Mouse (Mus musculus) liver, embryonic 11.5 days (tissue): ENCODE results near the gene Galnt16. TPM values are rescaled to one million over a fixed set of nuclear protein-coding genes. Genes with fewer than 3 reads are reported as not detected.

Source experiments
- ATAC-seq: fragments of 200-750 bp; cut with Nextera tagmentation; replicated peaks from 2 replicates; pipeline ENCODE4 v1.8.0; 2017; ENCODE audit warnings: moderate number of reproducible peaks, mild to moderate bottlenecking, moderate TSS enrichment, moderate library complexity; ENCODE audit not compliant: low FRiP score
- DNase-seq: peaks from one replicate; pipeline ENCODE4 v3.0.0-alpha.2; 2017; ENCODE audit warnings: low spot score
- H3K27ac ChIP-seq: fragments of 300-500 bp; sonication (generic); 2 replicates; pipeline ENCODE4 v1.5.1; 2014; ENCODE audit warnings: mild to moderate bottlenecking, low read depth, low read length, control low read depth
- H3K27me3 ChIP-seq: fragments of 300-500 bp; sonication (generic); replicated peaks from 2 replicates; pipeline ENCODE4 v1.6.1; 2014; ENCODE audit warnings: low read length, mixed read lengths; ENCODE audit not compliant: control insufficient read depth, insufficient read depth
- H3K36me3 ChIP-seq: fragments of 300-500 bp; sonication (generic); 2 replicates; pipeline ENCODE4 v1.6.1; 2014; ENCODE audit warnings: mild to moderate bottlenecking, low read length, moderate library complexity, mixed read lengths; ENCODE audit not compliant: control insufficient read depth, insufficient read depth
- H3K4me1 ChIP-seq: fragments of 300-500 bp; sonication (generic); replicated peaks from 2 replicates; pipeline ENCODE4 v1.6.1; 2014; ENCODE audit warnings: low read length, mixed read lengths; ENCODE audit not compliant: control insufficient read depth, insufficient read depth
- H3K4me2 ChIP-seq: fragments of 300-500 bp; sonication (generic); 2 replicates; pipeline ENCODE4 v1.6.1; 2014; ENCODE audit warnings: mild to moderate bottlenecking, control low read depth, moderate library complexity
- H3K4me3 ChIP-seq: fragments of 300-500 bp; sonication (generic); 2 replicates; pipeline ENCODE4 v1.5.1; 2014; ENCODE audit warnings: low read depth, low read length, control low read depth
- H3K9ac ChIP-seq: fragments of 300-500 bp; sonication (generic); 2 replicates; pipeline ENCODE4 v1.6.1; 2014; ENCODE audit warnings: low read depth, low read length, control low read depth
- H3K9me3 ChIP-seq: fragments of 300-500 bp; sonication (generic); 2 replicates; pipeline ENCODE4 v1.6.1; 2016; ENCODE audit warnings: low read length, inconsistent platforms, mixed read lengths; ENCODE audit not compliant: control insufficient read depth
- WGBS: fragments of 180-500 bp; shearing (Covaris S2); extraction: QIAGEN DNeasy Blood & Tissue Kit; methylation state at CpG from one replicate; pipeline ENCODE4 v1.1.7; 2014; 5-methylcytosine and 5-hydroxymethylcytosine counted together
- polyA plus RNA-seq: library from polyadenylated mRNA; unstranded; fragments of >200 nt; fragmentation: Nextera tagmentation; extraction: Ambion mirVana; gene quantifications from 2 replicates; pipeline ENCODE4 v1.2.1, GENCODE M21; 2014

Galnt16 gene
- polyA plus RNA-seq, 1 experiment from 2014 or later = 0.92 TPM

DNA sequence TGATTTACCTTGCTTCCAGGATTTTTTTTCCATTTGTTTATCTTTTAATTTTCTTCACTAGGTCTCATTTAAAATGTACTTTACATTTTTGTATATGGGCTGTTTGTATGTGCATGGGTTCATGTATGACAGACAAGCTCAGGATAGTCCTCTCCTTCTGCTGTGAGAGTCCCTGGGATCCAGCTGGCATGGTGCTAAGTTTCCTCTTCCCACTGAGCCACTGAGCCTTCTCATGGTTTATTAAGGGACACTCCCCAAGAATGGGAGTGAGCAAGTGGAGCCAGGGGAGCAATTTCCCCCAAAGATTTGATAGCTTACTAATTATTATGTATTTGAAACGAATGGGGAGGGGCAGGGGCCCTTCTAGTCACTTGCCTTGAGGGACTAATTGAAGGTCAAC lies 17.6 kb upstream of the Galnt16 start:
- Histone ChIP-seq H3K9ac (no peak overlapping the region), H3K9me3 (no peaks in the 10 kb centered on the region), H3K27ac (no peak overlapping the region), H3K4me2 (no peak overlapping the region), H3K36me3 (no peaks in the 10 kb centered on the region), H3K4me1 (no peaks in the 10 kb centered on the region), H3K4me3 (no peak overlapping the region), H3K27me3 (no peaks in the 10 kb centered on the region)
- ATAC-seq (no peak), DNase-seq (no peak)
- 53% methylated on average over 1 of the region's 1 CpGs for WGBS

DNA sequence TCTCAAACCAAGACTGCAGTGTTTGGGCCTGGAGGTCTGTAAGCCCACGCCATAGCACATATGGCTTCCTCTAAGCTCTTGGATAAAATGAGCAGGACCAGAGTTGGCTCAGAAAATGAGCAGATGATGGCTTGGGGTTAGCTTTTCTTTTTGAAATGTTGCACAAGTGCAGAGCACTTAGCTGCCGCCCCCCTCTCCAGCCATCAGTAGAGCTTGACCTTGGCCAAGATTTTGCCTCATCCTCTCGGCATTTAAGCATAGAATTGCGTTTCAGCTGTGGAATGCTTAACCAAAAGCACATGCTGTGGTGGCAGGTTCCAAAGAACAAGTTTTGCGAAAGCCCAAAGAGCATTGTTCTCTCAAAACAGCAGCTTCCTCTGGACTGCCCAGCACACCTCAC lies 13.4 kb upstream of the Galnt16 start:
- Histone ChIP-seq H3K4me2 (no peak overlapping the region), H3K27ac (no peak overlapping the region), H3K36me3 (no peaks in the 10 kb centered on the region), H3K27me3 (no peaks in the 10 kb centered on the region), H3K4me1 (no peaks in the 10 kb centered on the region), H3K9me3 (no peaks in the 10 kb centered on the region), H3K4me3 (no peak overlapping the region), H3K9ac (no peak overlapping the region)
- WGBS = 78% methylated on average over 5 of the region's 5 CpGs
- no peak for ATAC-seq
- DNase-seq = no peak

DNA sequence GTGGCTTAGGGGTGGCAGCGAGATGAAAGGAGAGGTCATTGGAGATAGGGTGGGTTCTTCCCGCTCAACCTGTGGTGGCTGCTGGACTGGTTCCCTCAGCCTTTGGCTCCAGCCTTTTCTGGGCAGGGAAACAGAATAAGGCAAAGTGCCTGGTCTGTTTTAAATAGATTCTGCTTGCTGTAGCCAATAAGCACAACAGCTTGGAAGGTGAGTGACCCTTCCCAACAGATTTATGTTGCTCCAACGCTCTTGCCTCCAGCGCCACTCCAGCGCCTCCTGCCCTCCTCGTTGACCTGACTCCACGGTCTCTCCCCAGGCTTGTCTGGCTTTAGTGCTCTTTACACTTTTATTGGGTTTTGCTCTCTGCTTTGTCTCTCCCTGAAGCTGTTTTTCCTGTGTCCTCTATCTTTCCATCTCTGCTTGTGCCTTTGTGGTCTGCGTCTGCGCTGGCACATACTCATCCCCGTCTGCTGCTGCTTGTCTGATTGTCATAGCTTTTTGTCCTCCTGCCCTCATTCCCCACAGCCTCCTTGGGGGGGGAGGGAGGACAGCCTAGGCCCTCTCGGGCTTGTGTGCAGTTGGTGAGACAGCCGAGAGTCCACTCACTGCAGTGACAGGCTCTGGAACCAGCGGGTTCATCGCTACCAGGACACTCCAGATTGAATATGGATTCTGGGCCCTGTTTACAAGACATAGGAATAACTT lies 10.9 kb upstream of the Galnt16 start:
- ATAC-seq = no peak
- H3K27me3 ChIP-seq = no peaks in the 10 kb centered on the region
- H3K4me1 ChIP-seq = no peaks in the 10 kb centered on the region
- no peak overlapping the region for H3K4me3 ChIP-seq
- no peak overlapping the region for H3K9ac ChIP-seq
- H3K9me3 ChIP-seq = no peaks in the 10 kb centered on the region
- H3K4me2 ChIP-seq = no peak overlapping the region
- H3K27ac ChIP-seq = no peak overlapping the region
- 51% methylated on average over 14 of the region's 14 CpGs for WGBS
- H3K36me3 ChIP-seq = no peaks in the 10 kb centered on the region
- DNase-seq = no peak

DNA sequence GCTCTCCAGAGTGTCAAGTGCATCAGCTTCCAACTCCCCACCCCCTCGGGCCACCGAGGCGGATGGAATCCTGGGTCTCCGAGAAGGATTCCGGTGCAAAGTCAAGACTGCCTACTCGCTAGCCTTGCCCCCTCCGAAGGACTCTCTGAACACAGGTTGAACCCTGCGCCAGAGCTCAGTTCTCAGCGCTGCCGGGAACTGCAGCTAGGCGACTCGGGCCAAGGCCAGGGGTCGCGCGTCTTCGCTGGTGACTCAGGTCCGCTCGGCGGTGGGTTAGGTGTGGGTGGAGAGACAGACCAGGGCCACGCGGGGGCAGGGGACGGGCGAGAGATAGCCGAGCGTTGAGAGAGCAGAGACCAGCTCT lies 298 bp downstream of the Galnt16 start:
- ATAC-seq (no peak), DNase-seq (peak; percentile 48)
- WGBS = 2% methylated on average over 25 of the region's 25 CpGs
- H3K9ac ChIP-seq = no peak overlapping the region
- peaks cover 77% of the 10 kb centered on the region for H3K27me3 ChIP-seq
- H3K4me1 ChIP-seq = peaks cover 4% of the 10 kb centered on the region; the same call in 1 of the 2 replicates
- no peaks in the 10 kb centered on the region for H3K36me3 ChIP-seq
- no peak overlapping the region for H3K27ac ChIP-seq
- peak overlapping the region; percentile 81 for H3K4me2 ChIP-seq
- peak overlapping the region; percentile 57 for H3K4me3 ChIP-seq
- H3K9me3 ChIP-seq = no peaks in the 10 kb centered on the region

DNA sequence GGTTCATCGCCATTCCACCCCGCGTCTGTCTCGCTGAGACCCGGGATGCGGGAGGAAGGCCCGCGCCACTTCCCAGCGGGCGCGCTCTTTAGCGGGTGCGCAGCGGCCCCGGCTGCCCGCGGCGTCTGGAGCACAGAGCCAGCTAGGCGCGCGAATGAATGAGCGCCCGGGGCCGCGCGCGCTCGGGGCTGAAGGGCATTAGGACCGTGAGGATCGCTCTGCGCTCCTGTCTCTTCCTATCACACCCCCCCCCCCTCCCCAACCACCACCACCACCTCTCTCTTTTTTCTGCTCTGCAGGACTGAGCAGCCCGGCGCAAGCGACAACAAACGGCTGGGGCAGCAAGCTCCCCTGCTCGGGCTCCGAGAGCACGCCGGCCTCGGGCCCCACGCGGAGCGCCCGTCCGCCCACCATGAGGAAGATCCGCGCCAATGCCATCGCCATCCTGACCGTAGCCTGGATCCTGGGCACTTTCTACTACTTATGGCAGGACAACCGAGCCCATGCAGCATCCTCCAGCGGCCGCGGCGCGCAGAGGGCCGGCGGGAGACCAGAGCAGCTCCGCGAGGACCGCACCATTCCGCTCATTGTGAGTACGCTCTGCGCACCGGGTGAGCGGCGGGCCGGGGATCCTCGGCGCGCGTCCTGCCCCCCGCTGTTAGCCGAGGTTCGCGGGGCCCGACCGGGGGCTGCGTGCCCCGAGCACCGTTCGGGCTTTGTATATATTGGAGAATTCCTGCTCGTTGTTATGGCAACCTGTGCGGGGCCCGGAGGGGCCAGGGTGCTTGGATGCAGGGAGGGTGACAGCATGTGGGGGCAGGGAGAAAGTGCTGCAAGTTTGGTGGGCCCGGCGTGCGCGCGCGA lies 912 bp downstream of the Galnt16 start:
- peak overlapping the region; percentile 81 for H3K4me2 ChIP-seq
- H3K9me3 ChIP-seq = no peaks in the 10 kb centered on the region
- H3K4me3 ChIP-seq = peak overlapping the region; percentile 57
- H3K27ac ChIP-seq = no peak overlapping the region
- H3K9ac ChIP-seq = peak overlapping the region; percentile 16; the same call in 1 of the 2 replicates
- DNase-seq (peak; percentile 60), ATAC-seq (no peak)
- WGBS = 1% methylated on average over 90 of the region's 90 CpGs
- H3K36me3 ChIP-seq = no peaks in the 10 kb centered on the region
- H3K4me1 ChIP-seq = peaks cover 4% of the 10 kb centered on the region; the same call in 1 of the 2 replicates
- H3K27me3 ChIP-seq = peaks cover 80% of the 10 kb centered on the region

DNA sequence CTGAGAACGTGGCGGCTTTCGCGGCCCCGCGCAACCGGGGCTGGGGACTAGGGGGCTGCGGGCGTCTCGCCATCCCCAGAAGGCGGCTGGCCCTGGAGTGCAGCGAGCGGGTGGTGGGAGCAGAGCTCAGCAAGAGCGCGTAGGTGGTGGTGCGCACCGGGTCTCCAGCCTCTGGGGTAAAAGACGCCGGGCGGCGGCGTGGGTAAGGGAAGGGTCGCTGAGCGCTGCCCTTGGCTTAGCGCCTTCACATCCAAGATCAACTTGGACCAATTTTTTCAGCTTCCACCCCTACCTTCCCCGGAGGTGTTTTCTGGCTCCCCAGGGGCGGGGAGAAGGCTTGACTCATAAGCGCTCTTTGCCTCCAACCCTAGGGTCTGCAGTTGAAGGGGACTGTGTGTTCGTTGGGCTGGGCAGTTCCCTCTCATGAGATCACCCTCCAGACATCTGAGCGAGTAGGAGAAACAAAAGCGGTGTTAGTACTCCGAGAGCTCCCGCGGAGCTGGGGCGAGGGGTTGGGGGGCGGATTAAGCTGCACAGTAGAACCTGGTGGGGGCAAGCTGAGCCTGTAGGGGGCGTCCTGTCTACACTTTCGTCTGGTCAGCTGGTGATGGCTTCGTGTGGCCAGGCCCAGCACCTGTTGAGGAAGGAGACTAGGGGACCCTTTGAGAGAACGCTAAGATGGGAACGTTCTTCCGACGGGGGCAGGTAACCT lies 1.7 kb downstream of the Galnt16 start:
- Histone ChIP-seq H3K4me1 (peaks cover 4% of the 10 kb centered on the region; the same call in 1 of the 2 replicates), H3K36me3 (no peaks in the 10 kb centered on the region), H3K27me3 (peaks cover 83% of the 10 kb centered on the region), H3K9ac (peak overlapping the region; percentile 16; the same call in 1 of the 2 replicates), H3K9me3 (no peaks in the 10 kb centered on the region), H3K4me3 (peak overlapping the region; percentile 57), H3K4me2 (peak overlapping the region; percentile 81), H3K27ac (no peak overlapping the region)
- peak; percentile 39 for DNase-seq
- WGBS = 3% methylated on average over 39 of the region's 43 CpGs
- no peak for ATAC-seq

DNA sequence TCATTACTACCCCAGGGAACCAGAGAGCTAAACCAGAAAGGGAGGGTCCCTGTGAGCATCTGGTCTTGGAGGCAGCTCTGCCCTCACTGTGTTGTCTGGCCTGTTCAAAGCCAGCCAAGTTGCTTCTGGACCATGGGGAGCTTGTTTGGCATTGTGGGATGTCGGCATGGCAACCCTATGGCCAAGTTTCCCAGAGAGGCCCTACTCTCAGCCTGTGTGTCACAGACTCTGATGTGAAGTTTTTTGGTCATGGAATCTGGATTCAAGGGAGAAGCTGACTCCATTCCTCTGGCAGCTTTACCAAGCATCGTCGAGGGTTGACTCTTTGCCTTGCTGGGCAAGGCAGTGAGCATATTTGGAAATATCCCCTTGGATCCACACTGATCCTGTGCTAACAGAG lies 3.9 kb downstream of the Galnt16 start:
- Histone ChIP-seq H3K4me2 (no peak overlapping the region), H3K27me3 (peaks cover 62% of the 10 kb centered on the region), H3K27ac (no peak overlapping the region), H3K9ac (no peak overlapping the region), H3K4me3 (no peak overlapping the region), H3K36me3 (no peaks in the 10 kb centered on the region), H3K4me1 (peaks cover 4% of the 10 kb centered on the region; the same call in 1 of the 2 replicates), H3K9me3 (no peaks in the 10 kb centered on the region)
- ATAC-seq = no peak
- WGBS = 68% methylated on average over 3 of the region's 3 CpGs
- DNase-seq = no peak

DNA sequence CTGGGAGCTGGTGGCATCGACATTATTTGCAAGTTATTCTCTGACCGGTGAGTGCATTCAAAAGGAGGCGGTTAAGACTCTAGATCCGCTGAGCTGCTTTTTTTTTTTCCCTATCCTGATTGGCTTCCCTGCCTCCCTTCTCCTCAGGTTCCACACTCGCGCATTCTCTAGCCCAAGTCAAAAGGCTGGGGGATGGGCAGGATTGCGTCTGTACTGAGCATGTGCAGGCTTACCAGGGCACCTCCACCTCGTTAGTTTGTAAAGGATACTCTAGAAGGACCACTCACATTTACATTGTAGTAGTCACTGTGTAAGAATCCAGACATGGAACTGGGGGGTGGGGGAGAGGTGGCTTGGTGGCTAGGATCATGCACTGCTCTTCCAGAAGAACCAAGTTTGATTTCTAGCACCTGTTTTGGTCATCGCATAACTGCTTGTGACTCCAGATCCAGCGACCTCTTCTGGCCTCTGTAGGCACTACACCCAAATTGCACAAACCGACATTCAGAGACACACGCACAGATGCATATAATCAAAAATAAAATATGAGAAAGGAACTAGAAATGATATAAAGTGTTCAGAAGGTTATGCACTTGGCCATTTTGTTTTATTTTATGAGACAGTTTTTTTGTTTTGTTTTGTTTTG lies 6.3 kb downstream of the Galnt16 start:
- no peak overlapping the region for H3K9ac ChIP-seq
- no peak overlapping the region for H3K27ac ChIP-seq
- H3K4me2 ChIP-seq = no peak overlapping the region
- 25% methylated on average over 12 of the region's 12 CpGs for WGBS
- no peak for ATAC-seq
- no peaks in the 10 kb centered on the region for H3K36me3 ChIP-seq
- no peak for DNase-seq
- no peaks in the 10 kb centered on the region for H3K4me1 ChIP-seq
- H3K9me3 ChIP-seq = no peaks in the 10 kb centered on the region
- no peak overlapping the region for H3K4me3 ChIP-seq
- peaks cover 38% of the 10 kb centered on the region for H3K27me3 ChIP-seq
